Mouse (Mus musculus) olfactory bulb, adult 2 months (tissue): ENCODE measurements around the gene Egln1.

Source experiments
- CTCF ChIP-seq: fragments of 200-500 bp; IDR thresholded peaks from 2 replicates; pipeline ENCODE4 v1.5.1; 2012; ENCODE audit warnings: low read depth, mild to moderate bottlenecking, low read length, moderate library complexity; ENCODE audit not compliant: insufficient read depth
- POLR2A ChIP-seq: fragments of 200-500 bp; IDR thresholded peaks from 2 replicates; pipeline ENCODE4 v1.6.1; 2012; ENCODE audit warnings: mild to moderate bottlenecking, low read depth, low read length, moderate library complexity; ENCODE audit not compliant: insufficient read depth

GRCm38 (mm10) chr8:124930649-124931048, 18.5 kb downstream of the Egln1 start:
- TF ChIP-seq CTCF, result no peak
- TF ChIP-seq POLR2A, result no peak
